Mouse (Mus musculus) left cerebral cortex, postnatal 4 days (tissue): ENCODE measurements around the gene 4930402H24Rik. TPM values are rescaled to one million over a fixed set of nuclear protein-coding genes. Genes with fewer than 3 reads are reported as not detected.

Experiments
- DNase-seq: peaks from one replicate; pipeline ENCODE4 v3.0.0-alpha.2; 2022
- intact Hi-C: fragments of 180-260 bp; cut with DNase I; formaldehyde crosslinking; loops from one replicate; pipeline ENCODE4 v1.15.1; 2025
- total RNA-seq, 2 experiments: library from RNA; stranded (reverse); gene quantifications; 2 replicates each; pipeline ENCODE4 v1.2.3; 2021

The 4930402H24Rik gene
- total RNA-seq, 2 experiments from 2014 or later: 105 to 113 TPM

- DNase-seq: no peak
- intact Hi-C loops: loop anchor here (5.0 kb wide), 1 partner anchor 129 kb away; no protein-coding TSS in a partner anchor
Measured at GRCm38 (mm10) chr2:130817865-130818264, 88.3 kb downstream of the 4930402H24Rik start.

- no peak for DNase-seq
- intact Hi-C loops: loop anchor here (5.0 kb wide), 1 partner anchor 131 kb away; no protein-coding TSS in a partner anchor
Measured at GRCm38 (mm10) chr2:130816205-130816604, 90.0 kb downstream of the 4930402H24Rik start.

- intact Hi-C loops: no loop called here
- DNase-seq: no peak
Measured at GRCm38 (mm10) chr2:130814492-130814891, 91.7 kb downstream of the 4930402H24Rik start.

- no peak for DNase-seq
- intact Hi-C loops: no loop called here
Measured at GRCm38 (mm10) chr2:130813729-130814128, 92.5 kb downstream of the 4930402H24Rik start.

GRCm38 (mm10) chr2:130812487-130812886 is 93.7 kb downstream of the 4930402H24Rik start:
- intact Hi-C loops: no loop called here
- no peak for DNase-seq

GRCm38 (mm10) chr2:130805146-130805545 is 101.1 kb downstream of the 4930402H24Rik start:
- intact Hi-C loops: no loop called here
- DNase-seq: no peak

- intact Hi-C loops: no loop called here
- DNase-seq: peak; percentile 55
Measured at GRCm38 (mm10) chr2:130803706-130804105, 102.5 kb downstream of the 4930402H24Rik start.

GRCm38 (mm10) chr2:130795731-130796130 is 110.5 kb downstream of the 4930402H24Rik start:
- no peak for DNase-seq

GRCm38 (mm10) chr2:130791722-130792121 is 114.5 kb downstream of the 4930402H24Rik start:
- intact Hi-C loops: no loop called here
- DNase-seq: peak; percentile 32

More at GRCm38 (mm10) chr2:130795731-130796130, 110.5 kb downstream of the 4930402H24Rik start:
- intact Hi-C loops: no loop called here

- intact Hi-C loops: no loop called here
- DNase-seq: no peak
Measured at GRCm38 (mm10) chr2:130789642-130790041, 116.6 kb downstream of the 4930402H24Rik start.

GRCm38 (mm10) chr2:130789039-130789438 is 117.2 kb downstream of the 4930402H24Rik start:
- no peak for DNase-seq
- intact Hi-C loops: no loop called here

- no peak for DNase-seq
- intact Hi-C loops: no loop called here
Measured at GRCm38 (mm10) chr2:130784939-130785338, 121.3 kb downstream of the 4930402H24Rik start.

GRCm38 (mm10) chr2:130780615-130781303 is 125.4 kb downstream of the 4930402H24Rik start:
- no peak for DNase-seq
- intact Hi-C loops: no loop called here

- no peak for DNase-seq
- intact Hi-C loops: no loop called here
Measured at GRCm38 (mm10) chr2:130779935-130780334, 126.3 kb downstream of the 4930402H24Rik start.

GRCm38 (mm10) chr2:130776610-130777009 is 129.6 kb downstream of the 4930402H24Rik start:
- no peak for DNase-seq
- intact Hi-C loops: no loop called here

GRCm38 (mm10) chr2:130767483-130767882 is 138.7 kb downstream of the 4930402H24Rik start:
- peak; percentile 2 for DNase-seq
- intact Hi-C loops: no loop called here

GRCm38 (mm10) chr2:130765396-130765795 is 140.8 kb downstream of the 4930402H24Rik start:
- no peak for DNase-seq
- intact Hi-C loops: no loop called here

- intact Hi-C loops: no loop called here
- DNase-seq: no peak
Measured at GRCm38 (mm10) chr2:130760876-130761275, 145.3 kb downstream of the 4930402H24Rik start.

- peak; percentile 47 for DNase-seq
- intact Hi-C loops: no loop called here
Measured at GRCm38 (mm10) chr2:130755061-130755607, 151.1 kb downstream of the 4930402H24Rik start.

GRCm38 (mm10) chr2:130754596-130754995 is 151.6 kb downstream of the 4930402H24Rik start:
- intact Hi-C loops: no loop called here
- no peak for DNase-seq

GRCm38 (mm10) chr2:130750449-130750848 is 155.8 kb downstream of the 4930402H24Rik start:
- no peak for DNase-seq
- intact Hi-C loops: no loop called here

GRCm38 (mm10) chr2:130749708-130750107 is 156.5 kb downstream of the 4930402H24Rik start:
- DNase-seq: no peak
- intact Hi-C loops: no loop called here
